9 mouse cellular contexts compared by ENCODE assay signal in genomic region chr8:124751709-124752173, GRCm38 (mm10). TPM values are rescaled to one million over a fixed set of nuclear protein-coding genes. Genes with fewer than 3 reads are reported as not detected.
DNase-seq lines count a peak whose midpoint lies in the region; ATAC-seq and TF ChIP-seq lines count a peak whose summit lies in the region.
"Had no signal": no experiment of that assay in that cellular context is flagged by ENCODE, and none has a peak within 500 bp of the region (broad histone marks: within the 10 kb centered on the region; RNA-seq: fewer than 3 reads in every experiment).

Fam89a (minus strand) TSS chr8:124751832.

- H3K4me3 ChIP-seq in left cerebral cortex, adult 2 months, result peak within 1 kb of the TSS; percentile 41
- peak within 1 kb of the TSS; percentile 58 for H3K4me3 ChIP-seq in embryonic facial prominence, embryonic 12.5 days
- peak within 1 kb of the TSS; percentile 62 to 63 for H3K4me3 ChIP-seq in heart, embryonic 14.5 days (ENCODE audit: control insufficient read depth in 1 of 2, insufficient read depth in 1 of 2, low read depth in 1 of 2, low read length in 2 of 2)
- H3K4me3 ChIP-seq in kidney, postnatal 0 days (replicated peaks; ENCODE audit: low read depth, low read length), result peak within 1 kb of the TSS; percentile 57
- H3K4me3 ChIP-seq in spleen, adult 2 months (ENCODE audit: extremely low read depth, insufficient read depth, insufficient read length), result peak within 1 kb of the TSS; percentile 56

- DNase-seq in left cerebral cortex, adult 2 months (ENCODE audit: extremely low spot score in 1 of 2, low spot score in 2 of 2), result no peak
- no peak for DNase-seq in left cerebral cortex, adult 18-20 months (ENCODE audit: low spot score in 2 of 2)
- DNase-seq in kidney, postnatal 0 days (ENCODE audit: low spot score), result peak; percentile 69
- DNase-seq in lung, postnatal 4 days, result peak; percentile 79 to 83
- peak; percentile 11 to 60 for DNase-seq in spleen, adult 2 months (ENCODE audit: low read depth in 1 of 2, low spot score in 2 of 2)
- no peak for DNase-seq in cerebellum, adult 11-12 months

- H3K27me3 ChIP-seq in embryonic facial prominence, embryonic 12.5 days, result peaks cover 43% of the 10 kb centered on the region
- H3K27me3 ChIP-seq in heart, embryonic 14.5 days (ENCODE audit: control insufficient read depth, insufficient read depth, low read length), result peaks cover 37% of the 10 kb centered on the region
- H3K27me3 ChIP-seq in kidney, postnatal 0 days (ENCODE audit: insufficient read depth, low read length), result no peaks in the 10 kb centered on the region
- H3K27me3 ChIP-seq in spleen, adult 2 months (ENCODE audit: control insufficient read depth, insufficient read depth, low read length), result peaks cover 12% of the 10 kb centered on the region

- H3K4me1 ChIP-seq in embryonic facial prominence, embryonic 12.5 days, result peaks cover 17% of the 10 kb centered on the region; the same call in 1 of the 2 replicates
- H3K4me1 ChIP-seq in heart, embryonic 14.5 days (ENCODE audit: control insufficient read depth in 2 of 2, insufficient read depth in 2 of 2, low read length in 2 of 2), result peaks cover 9 to 10% of the 10 kb centered on the region in 2 experiments; a peak in 3 of 4 replicates
- peaks cover 18% of the 10 kb centered on the region for H3K4me1 ChIP-seq in kidney, postnatal 0 days (replicated peaks; ENCODE audit: insufficient read depth, low read length)
- peaks cover 5% of the 10 kb centered on the region for H3K4me1 ChIP-seq in spleen, adult 2 months (ENCODE audit: control insufficient read depth, insufficient read depth, insufficient read length)

- no peaks in the 10 kb centered on the region for H3K36me3 ChIP-seq in embryonic facial prominence, embryonic 12.5 days
- H3K36me3 ChIP-seq in heart, embryonic 14.5 days (ENCODE audit: control insufficient read depth, insufficient read depth, low read length), result no peaks in the 10 kb centered on the region
- H3K36me3 ChIP-seq in kidney, postnatal 0 days (ENCODE audit: insufficient read depth, low read length), result no peaks in the 10 kb centered on the region
- H3K36me3 ChIP-seq in spleen, adult 2 months (ENCODE audit: control insufficient read depth, insufficient read depth, low read length), result no peaks in the 10 kb centered on the region

- under 1% methylated on average over 41 of the region's 41 CpGs for WGBS in embryonic facial prominence, embryonic 12.5 days
- WGBS in heart, embryonic 14.5 days, result under 1% methylated on average over 41 of the region's 41 CpGs
- 1% methylated on average over 40 of the region's 41 CpGs for WGBS in kidney, postnatal 0 days
- WGBS in spleen, adult 2 months, result 4% methylated on average over 41 of the region's 41 CpGs

- ATAC-seq in embryonic facial prominence, embryonic 12.5 days (ENCODE audit: insufficient number of reproducible peaks, insufficient read depth, low FRiP score, low TSS enrichment), result peak; percentile 54
- peak; percentile 51; the same call in 1 of the 2 replicates for ATAC-seq in heart, embryonic 14.5 days (ENCODE audit: insufficient number of reproducible peaks, insufficient read depth, low FRiP score, low read depth)
- ATAC-seq in kidney, postnatal 0 days (replicated peaks; ENCODE audit: low FRiP score, low read depth), result peak; percentile 71
- ATAC-seq: Patski had no signal

- no peak for TF ChIP-seq CTCF in left cerebral cortex, adult 2 months (IDR thresholded peaks at IDR 0.05)
- no peak for TF ChIP-seq CTCF in kidney, postnatal 0 days (IDR thresholded peaks at IDR 0.05; ENCODE audit: low read depth)
- no peak for TF ChIP-seq CTCF in spleen, adult 2 months (IDR thresholded peaks at IDR 0.05; ENCODE audit: extremely low read depth, insufficient read depth, insufficient read length, insufficient replicate concordance)

- peak within 1 kb of the TSS; percentile 89 for H3K4me2 ChIP-seq in embryonic facial prominence, embryonic 12.5 days (replicated peaks)
- H3K4me2 ChIP-seq in heart, embryonic 14.5 days (ENCODE audit: low read length), result peak within 1 kb of the TSS; percentile 93
- peak within 1 kb of the TSS; percentile 94 for H3K4me2 ChIP-seq in kidney, postnatal 0 days (ENCODE audit: low read length)

- intact Hi-C loops in left cerebral cortex, adult 2 months (cut with DNase I), result no loop called here

- H3K9me3 ChIP-seq in embryonic facial prominence, embryonic 12.5 days, result no peaks in the 10 kb centered on the region
- no peaks in the 10 kb centered on the region for H3K9me3 ChIP-seq in heart, embryonic 14.5 days (ENCODE audit: control insufficient read depth, low read length)
- no peaks in the 10 kb centered on the region for H3K9me3 ChIP-seq in kidney, postnatal 0 days (replicated peaks; ENCODE audit: low read length)

- TF ChIP-seq POLR2A in spleen, adult 2 months (IDR thresholded peaks at IDR 0.05; ENCODE audit: low read depth, low read length), result no peak

- no peak within 1 kb of the TSS for H3K27ac ChIP-seq in left cerebral cortex, adult 2 months
- no peak within 1 kb of the TSS for H3K27ac ChIP-seq in embryonic facial prominence, embryonic 12.5 days
- no peak within 1 kb of the TSS for H3K27ac ChIP-seq in heart, embryonic 14.5 days (replicated peaks in 1 of 2; ENCODE audit: control insufficient read depth in 1 of 2, insufficient read depth in 1 of 2, low read depth in 2 of 2, low read length in 2 of 2)
- H3K27ac ChIP-seq in kidney, postnatal 0 days, result no peak within 1 kb of the TSS
- no peak within 1 kb of the TSS for H3K27ac ChIP-seq in spleen, adult 2 months (ENCODE audit: insufficient read depth, low read length)

- peak within 1 kb of the TSS; percentile 58 for H3K9ac ChIP-seq in embryonic facial prominence, embryonic 12.5 days
- H3K9ac ChIP-seq in heart, embryonic 14.5 days (ENCODE audit: low read length), result peak within 1 kb of the TSS; percentile 69
- H3K9ac ChIP-seq in kidney, postnatal 0 days (ENCODE audit: low read depth, low read length), result peak within 1 kb of the TSS; percentile 59

RNA-seq across cellular contexts. Expression of gene Fam89a, which starts in this region (rescaled TPM):
- total RNA-seq in left cerebral cortex, adult 2 months (2021), result under 1 TPM; 0.77 to 0.87 TPM
- total RNA-seq in left cerebral cortex, adult 18-20 months (2021), result under 1 TPM; 0.49 to 0.53 TPM
- polyA plus RNA-seq in embryonic facial prominence, embryonic 12.5 days (2016; fragmentation: Nextera tagmentation; extraction: Ambion mirVana), result 6.7 and 8.0 TPM in 2 replicates
- polyA plus RNA-seq in heart, embryonic 14.5 days (2014; fragmentation: Nextera tagmentation; extraction: Ambion mirVana), result 1.2 and 1.7 TPM in 2 replicates
- 4.8 and 5.2 TPM in 2 replicates for polyA plus RNA-seq in kidney, postnatal 0 days (2015; fragmentation: Nextera tagmentation; extraction: Ambion mirVana)
- polyA plus RNA-seq in spleen, adult 2 months (2012; rRNA removed), result 1.2 and 1.5 TPM in 2 replicates

Comparison
In these comparisons a context has a peak if more than half of its experiments do, and no peak if none do; other contexts are left out.
1. DNase-seq: peak in kidney, postnatal 0 days (single experiment), lung, postnatal 4 days (2 of 2) and spleen, adult 2 months (2 of 2); none in left cerebral cortex, adult 2 months (0 of 2), left cerebral cortex, adult 18-20 months (0 of 2) and cerebellum, adult 11-12 months (single experiment).
2. Peak in every context shown above with its lines, with median percentiles within 50 percentile points of each other: H3K4me3 ChIP-seq, ATAC-seq, H3K4me2 ChIP-seq and H3K9ac ChIP-seq.